Mouse (Mus musculus) forebrain, postnatal 0 days (tissue): ENCODE results near the gene Rps6ka5. TPM values are rescaled to one million over a fixed set of nuclear protein-coding genes. Genes with fewer than 3 reads are reported as not detected.
A peak's percentile ranks its signal among the peaks of the same experiment; 100 is the strongest.

ENCODE experiments used
- ATAC-seq: fragments of 200-750 bp; cut with Nextera tagmentation; 2 replicates; pipeline ENCODE4 v1.8.0; 2017; ENCODE audit warnings: mild to moderate bottlenecking, moderate library complexity
- DNase-seq: peaks from one replicate; pipeline ENCODE4 v3.0.0-alpha.2; 2015
- H3K27ac ChIP-seq: fragments of 300-500 bp; sonication (generic); 2 replicates; pipeline ENCODE4 v1.5.1; 2014; ENCODE audit warnings: low read depth, mild to moderate bottlenecking, antibody characterized with exemption, low read length, moderate library complexity, mixed read lengths
- H3K27me3 ChIP-seq: fragments of 300-500 bp; sonication (generic); 2 replicates; pipeline ENCODE4 v1.6.1; 2014; ENCODE audit warnings: mild to moderate bottlenecking, low read length, mixed read lengths; ENCODE audit not compliant: insufficient read depth
- H3K36me3 ChIP-seq: fragments of 300-500 bp; sonication (generic); 2 replicates; pipeline ENCODE4 v1.6.1; 2014; ENCODE audit warnings: mild to moderate bottlenecking, moderate library complexity; ENCODE audit not compliant: insufficient read depth
- H3K4me1 ChIP-seq: fragments of 300-500 bp; sonication (generic); 2 replicates; pipeline ENCODE4 v1.6.1; 2014; ENCODE audit warnings: antibody characterized with exemption; ENCODE audit not compliant: insufficient read depth
- H3K4me2 ChIP-seq: fragments of 300-500 bp; sonication (generic); 2 replicates; pipeline ENCODE4 v1.6.1; 2014; ENCODE audit warnings: low read depth, mild to moderate bottlenecking, moderate library complexity
- H3K4me3 ChIP-seq: fragments of 300-500 bp; sonication (generic); 2 replicates; pipeline ENCODE4 v1.5.1; 2014; ENCODE audit warnings: low read depth, low read length, mixed read lengths
- H3K9ac ChIP-seq: fragments of 300-500 bp; sonication (generic); 2 replicates; pipeline ENCODE4 v1.6.1; 2014; ENCODE audit warnings: mild to moderate bottlenecking
- H3K9me3 ChIP-seq: fragments of 300-500 bp; sonication (generic); 2 replicates; pipeline ENCODE4 v1.6.1; 2016; ENCODE audit warnings: low read length
- CTCF ChIP-seq: sonication (generic); IDR thresholded peaks from 2 replicates; pipeline ENCODE4 v1.5.1; 2016; ENCODE audit warnings: antibody characterized with exemption, control low read depth, low read depth
- WGBS: fragments of 180-500 bp; shearing (Covaris S2); extraction: QIAGEN DNeasy Blood & Tissue Kit; methylation state at CpG from one replicate; pipeline ENCODE4 v1.1.7; 2014; 5-methylcytosine and 5-hydroxymethylcytosine counted together
- polyA plus RNA-seq: library from polyadenylated mRNA; unstranded; fragments of >200 nt; fragmentation: Nextera tagmentation; extraction: Ambion mirVana; gene quantifications from 2 replicates; pipeline ENCODE4 v1.2.1, GENCODE M21; 2015
- total RNA-seq: library from RNA; depleted of rRNA; stranded (reverse); fragments of >200 nt; gene quantifications from 2 replicates; pipeline ENCODE4 v1.2.3, GENCODE M21; 2014

The Rps6ka5 gene
- total and polyA plus RNA-seq, 2 experiments from 2014 or later, result 8.7 to 29.5 TPM

DNA sequence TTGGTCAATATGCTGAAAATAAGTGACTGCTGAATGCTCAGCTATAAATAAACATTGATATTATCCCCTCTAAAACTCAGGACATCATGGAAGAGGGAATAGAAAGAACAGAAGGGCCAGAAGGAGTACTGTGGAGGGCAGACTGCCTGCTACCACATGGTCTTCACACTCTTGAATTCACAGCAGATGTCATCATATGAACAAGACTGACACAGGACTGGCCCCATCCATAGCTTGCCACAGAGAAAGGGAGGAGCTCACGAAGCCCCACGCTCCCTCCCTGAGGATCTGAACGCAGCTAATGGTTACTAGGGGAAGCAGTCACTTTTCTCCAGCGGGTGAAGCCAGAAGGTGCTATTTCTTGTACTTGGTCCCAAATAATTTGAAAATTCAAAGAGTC, 61.5 kb downstream of the Rps6ka5 start:
- Histone ChIP-seq H3K4me3 (no peak overlapping the region), H3K27me3 (no peaks in the 10 kb centered on the region), H3K9ac (no peak overlapping the region), H3K9me3 (no peaks in the 10 kb centered on the region), H3K36me3 (no peaks in the 10 kb centered on the region), H3K4me2 (no peak overlapping the region), H3K27ac (no peak overlapping the region), H3K4me1 (no peaks in the 10 kb centered on the region)
- ATAC-seq (peak; percentile 96), DNase-seq (peak; percentile 49)
- WGBS, result 55% methylated on average over 4 of the region's 4 CpGs
- no peak for TF ChIP-seq CTCF

GRCm38 (mm10) chr12:100660076-100660475, 66.7 kb downstream of the Rps6ka5 start:
- no peak for TF ChIP-seq CTCF
- Histone ChIP-seq H3K27ac (no peak overlapping the region), H3K4me1 (no peaks in the 10 kb centered on the region), H3K36me3 (no peaks in the 10 kb centered on the region), H3K27me3 (no peaks in the 10 kb centered on the region), H3K9ac (no peak overlapping the region), H3K4me2 (no peak overlapping the region), H3K9me3 (no peaks in the 10 kb centered on the region), H3K4me3 (no peak overlapping the region)
- WGBS, result 90% methylated on average over 2 of the region's 2 CpGs
- no peak for DNase-seq
- ATAC-seq, result no peak

DNA sequence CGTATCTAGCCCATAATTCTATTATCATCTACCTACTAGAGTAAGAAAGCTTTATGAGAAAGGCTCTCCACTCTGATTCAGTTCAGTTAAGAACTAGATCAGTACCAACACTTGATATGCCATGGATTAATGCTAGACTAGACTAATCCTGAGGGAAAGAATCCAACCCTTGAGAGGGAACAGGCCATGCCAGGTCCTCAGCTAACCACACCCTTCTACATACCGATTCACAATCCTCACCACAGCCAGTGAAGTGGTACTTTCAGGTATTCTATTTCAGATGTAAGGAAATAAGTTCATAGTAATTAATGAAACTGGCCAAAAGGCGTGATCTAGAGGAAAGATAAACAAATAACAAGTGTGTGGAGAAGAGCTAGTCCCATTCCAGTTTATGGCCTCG, 70.8 kb downstream of the Rps6ka5 start:
- H3K36me3 ChIP-seq, result peaks cover 3% of the 10 kb centered on the region; the same call in 1 of the 2 replicates
- no peak overlapping the region for H3K4me3 ChIP-seq
- no peaks in the 10 kb centered on the region for H3K27me3 ChIP-seq
- no peak overlapping the region for H3K27ac ChIP-seq
- ATAC-seq, result no peak
- H3K9me3 ChIP-seq, result no peaks in the 10 kb centered on the region
- 87% methylated on average over 4 of the region's 4 CpGs for WGBS
- no peak overlapping the region for H3K4me2 ChIP-seq
- no peaks in the 10 kb centered on the region for H3K4me1 ChIP-seq
- H3K9ac ChIP-seq, result no peak overlapping the region
- no peak for DNase-seq
- TF ChIP-seq CTCF, result no peak

DNA sequence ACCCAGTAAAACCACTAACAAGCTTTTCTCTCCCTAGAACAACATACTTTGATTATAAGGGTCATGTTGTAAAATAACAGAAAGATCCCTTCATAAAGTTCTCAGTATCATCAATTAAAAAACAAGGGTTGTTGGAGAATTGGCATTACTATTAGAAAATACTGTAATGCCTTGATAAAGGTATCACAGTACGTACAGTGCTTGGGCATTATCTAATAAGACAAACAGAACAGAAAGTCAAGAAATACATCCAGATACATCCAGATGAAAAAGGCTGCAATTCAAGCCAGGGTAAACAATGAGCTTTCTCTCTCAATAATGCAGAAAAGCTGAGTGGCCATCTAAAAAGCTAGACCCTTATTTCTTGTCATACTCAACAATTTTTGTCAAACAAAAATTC, 84.8 kb downstream of the Rps6ka5 start:
- no peak overlapping the region for H3K4me3 ChIP-seq
- 97% methylated on average over 1 of the region's 1 CpGs for WGBS
- ATAC-seq, result no peak

DNA sequence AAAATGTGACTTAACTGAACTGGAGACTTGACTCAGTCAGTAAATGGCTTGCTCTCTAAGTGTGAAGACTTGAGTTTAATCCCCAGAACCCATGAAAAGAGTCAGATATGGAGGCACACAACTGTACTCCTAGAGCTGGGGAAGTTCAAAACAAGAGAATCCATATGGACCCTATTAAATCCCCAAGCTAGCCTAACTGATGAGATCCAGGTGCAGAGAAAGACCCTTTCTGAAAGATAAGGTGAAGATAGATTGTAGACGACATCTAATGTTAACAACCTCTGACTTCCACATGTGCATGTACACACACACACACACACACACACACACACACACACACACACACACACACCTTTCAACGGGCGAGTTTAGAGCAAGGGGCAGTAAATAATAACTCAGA, 86.1 kb downstream of the Rps6ka5 start:
- no peaks in the 10 kb centered on the region for H3K36me3 ChIP-seq
- H3K27ac ChIP-seq, result no peak overlapping the region
- ATAC-seq (no peak), DNase-seq (no peak)
- no peaks in the 10 kb centered on the region for H3K27me3 ChIP-seq
- no peak overlapping the region for H3K4me3 ChIP-seq
- H3K4me1 ChIP-seq, result no peaks in the 10 kb centered on the region
- H3K4me2 ChIP-seq, result no peak overlapping the region
- 82% methylated on average over 3 of the region's 3 CpGs for WGBS
- TF ChIP-seq CTCF, result no peak
- no peaks in the 10 kb centered on the region for H3K9me3 ChIP-seq
- no peak overlapping the region for H3K9ac ChIP-seq

More for the DNA sequence above, 84.8 kb downstream of the Rps6ka5 start:
- Histone ChIP-seq H3K4me1 (no peaks in the 10 kb centered on the region), H3K36me3 (no peaks in the 10 kb centered on the region), H3K4me2 (no peak overlapping the region), H3K9me3 (no peaks in the 10 kb centered on the region), H3K27me3 (no peaks in the 10 kb centered on the region), H3K9ac (no peak overlapping the region), H3K27ac (no peak overlapping the region)
- no peak for DNase-seq
- no peak for TF ChIP-seq CTCF

DNA sequence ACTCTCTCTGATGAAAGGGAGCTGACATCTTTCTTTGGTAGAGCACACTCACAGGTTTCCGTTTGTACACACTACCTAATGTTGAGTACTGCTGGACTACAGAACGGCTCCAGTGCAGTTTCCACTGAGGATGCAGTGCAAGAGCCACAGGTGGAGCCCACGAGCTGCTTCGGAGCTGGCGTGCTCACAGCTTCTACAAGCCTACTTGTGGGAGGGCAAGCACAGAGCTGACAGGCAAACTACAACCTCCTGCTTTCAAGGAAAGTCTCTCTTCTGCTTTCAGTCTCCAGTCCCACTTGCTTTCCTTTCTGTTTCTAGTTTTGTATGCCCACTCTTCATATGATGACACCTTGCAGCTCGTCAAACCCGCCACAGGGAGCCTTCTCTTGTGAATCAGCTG, 87.1 kb downstream of the Rps6ka5 start:
- H3K4me3 ChIP-seq, result no peak overlapping the region
- no peak overlapping the region for H3K4me2 ChIP-seq
- peak; percentile 58 for TF ChIP-seq CTCF
- WGBS, result 43% methylated on average over 7 of the region's 7 CpGs
- H3K9me3 ChIP-seq, result no peaks in the 10 kb centered on the region
- peak overlapping the region; percentile 15; the same call in 1 of the 2 replicates for H3K27ac ChIP-seq
- ATAC-seq, result peak; percentile 63
- no peaks in the 10 kb centered on the region for H3K27me3 ChIP-seq
- H3K4me1 ChIP-seq, result no peaks in the 10 kb centered on the region
- H3K36me3 ChIP-seq, result no peaks in the 10 kb centered on the region
- DNase-seq, result peak; percentile 57
- H3K9ac ChIP-seq, result no peak overlapping the region

GRCm38 (mm10) chr12:100637886-100638285, 88.9 kb downstream of the Rps6ka5 start:
- Histone ChIP-seq H3K9ac (no peak overlapping the region), H3K36me3 (no peaks in the 10 kb centered on the region), H3K4me3 (no peak overlapping the region), H3K27ac (no peak overlapping the region), H3K9me3 (no peaks in the 10 kb centered on the region), H3K4me1 (no peaks in the 10 kb centered on the region), H3K4me2 (no peak overlapping the region), H3K27me3 (no peaks in the 10 kb centered on the region)
- 96% methylated on average over 8 of the region's 8 CpGs for WGBS
- no peak for ATAC-seq
- no peak for DNase-seq
- no peak for TF ChIP-seq CTCF

DNA sequence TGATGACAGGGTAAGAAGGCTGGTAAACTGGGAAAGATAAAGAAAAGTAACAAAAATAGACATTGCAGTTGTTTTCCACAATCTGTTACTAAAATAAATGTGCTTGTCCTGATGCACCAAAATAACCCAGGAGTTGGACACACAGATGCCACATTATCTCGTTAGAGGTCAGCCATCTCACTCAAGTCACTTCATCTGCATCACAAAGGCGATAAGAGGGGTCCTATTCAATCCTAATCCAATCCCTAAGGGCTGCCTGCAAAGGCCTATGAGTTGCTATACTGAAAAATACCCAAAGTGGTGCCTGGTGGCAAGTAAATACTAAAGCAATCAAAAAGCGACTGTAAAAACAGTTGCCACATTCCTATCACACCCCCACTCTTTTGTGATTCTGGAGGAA, 90.0 kb downstream of the Rps6ka5 start:
- ATAC-seq, result no peak

More for the DNA sequence above, 90.0 kb downstream of the Rps6ka5 start:
- DNase-seq, result no peak
- no peak overlapping the region for H3K4me3 ChIP-seq
- H3K9ac ChIP-seq, result no peak overlapping the region
- no peak overlapping the region for H3K27ac ChIP-seq
- no peaks in the 10 kb centered on the region for H3K4me1 ChIP-seq
- 31% methylated on average over 3 of the region's 3 CpGs for WGBS
- H3K4me2 ChIP-seq, result no peak overlapping the region
- H3K27me3 ChIP-seq, result no peaks in the 10 kb centered on the region
- no peak for TF ChIP-seq CTCF
- H3K9me3 ChIP-seq, result no peaks in the 10 kb centered on the region
- H3K36me3 ChIP-seq, result no peaks in the 10 kb centered on the region
